Mouse (Mus musculus) adrenal gland, postnatal 36 days (tissue): ENCODE results near the gene Pprc1. TPM values are rescaled to one million over a fixed set of nuclear protein-coding genes. Genes with fewer than 3 reads are reported as not detected.

Experiments
- DNase-seq, 2 experiments: peaks; one replicate each; pipeline ENCODE4 v3.0.0; 2021; ENCODE audit warnings: mixed read lengths in 1 of 2
- total RNA-seq, 2 experiments: library from RNA; stranded (reverse); gene quantifications; 2 replicates each; pipeline ENCODE4 v1.2.3; 2021

Gene Pprc1
- total RNA-seq, 2 experiments from 2014 or later: 28.6 to 49.3 TPM

- DNase-seq: peak; percentile 92 to 93
These were observed 11.8 kb downstream of the Pprc1 start for GRCm38 (mm10) chr19:46056388-46056946.

GRCm38 (mm10) chr19:46056947-46057607, 12.4 kb downstream of the Pprc1 start:
- DNase-seq: peak; percentile 87 to 92

GRCm38 (mm10) chr19:46058466-46058865, 13.8 kb downstream of the Pprc1 start:
- DNase-seq: no peak

- DNase-seq: no peak
These were observed 16.2 kb downstream of the Pprc1 start for GRCm38 (mm10) chr19:46060845-46061244.

- no peak for DNase-seq
These were observed 23.4 kb downstream of the Pprc1 start for GRCm38 (mm10) chr19:46068054-46068453.

- DNase-seq: no peak
These were observed 28.6 kb downstream of the Pprc1 start for GRCm38 (mm10) chr19:46073285-46073684.

- no peak for DNase-seq
These were observed 29.6 kb downstream of the Pprc1 start for GRCm38 (mm10) chr19:46074266-46074665.

- peak; percentile 99 to 100 for DNase-seq
These were observed 31.2 kb downstream of the Pprc1 start, which contains the start of gene Nolc1 for GRCm38 (mm10) chr19:46075616-46076607. Gene Nolc1 (plus strand): TSS chr19:46075863.

- no peak for DNase-seq
These were observed 33.8 kb downstream of the Pprc1 start for GRCm38 (mm10) chr19:46078535-46078934.

- no peak for DNase-seq
These were observed 40.5 kb downstream of the Pprc1 start for GRCm38 (mm10) chr19:46085185-46085584.

- DNase-seq: peak; percentile 56 to 74
These were observed 41.7 kb downstream of the Pprc1 start for GRCm38 (mm10) chr19:46086337-46086736.

- DNase-seq: peak; percentile 56 to 61
These were observed 43.2 kb downstream of the Pprc1 start for GRCm38 (mm10) chr19:46087871-46088270.

- DNase-seq: no peak
These were observed 47.0 kb downstream of the Pprc1 start for GRCm38 (mm10) chr19:46091641-46092040.

GRCm38 (mm10) chr19:46094144-46094543, 49.5 kb downstream of the Pprc1 start:
- DNase-seq: no peak

GRCm38 (mm10) chr19:46095291-46095690, 50.6 kb downstream of the Pprc1 start:
- no peak for DNase-seq

- DNase-seq: no peak
These were observed 51.7 kb downstream of the Pprc1 start for GRCm38 (mm10) chr19:46096396-46096795.

- DNase-seq: no peak
These were observed 54.9 kb downstream of the Pprc1 start for GRCm38 (mm10) chr19:46099561-46099960.

GRCm38 (mm10) chr19:46103437-46104186, 58.9 kb downstream of the Pprc1 start:
- DNase-seq: peak; percentile 12 to 45

GRCm38 (mm10) chr19:46104187-46104557, 59.5 kb downstream of the Pprc1 start:
- no peak for DNase-seq

GRCm38 (mm10) chr19:46110214-46110613, 65.5 kb downstream of the Pprc1 start:
- DNase-seq: no peak

- no peak for DNase-seq
These were observed 66.1 kb downstream of the Pprc1 start for GRCm38 (mm10) chr19:46110781-46111180.

GRCm38 (mm10) chr19:46114617-46115016, 69.9 kb downstream of the Pprc1 start:
- DNase-seq: no peak
